Mouse (Mus musculus) heart, embryonic 10.5 days (tissue): ENCODE data around the gene Krt75. TPM values are rescaled to one million over a fixed set of nuclear protein-coding genes. Genes with fewer than 3 reads are reported as not detected.
"Not testable (repeated sequence)": the region's sequence is repeated elsewhere in the genome, so short reads cannot be mapped to it uniquely, and the experiment has no call there.

Experiments
- DNase-seq: peaks from one replicate; pipeline ENCODE4 v3.0.0-alpha.2; 2017; ENCODE audit warnings: low spot score
- H3K27ac ChIP-seq: fragments of 300-500 bp; sonication (generic); 2 replicates; pipeline ENCODE4 v1.5.1; 2016; ENCODE audit warnings: mild to moderate bottlenecking
- H3K27me3 ChIP-seq: fragments of 300-500 bp; sonication (generic); 2 replicates; pipeline ENCODE4 v1.6.1; 2016; ENCODE audit warnings: mild to moderate bottlenecking; ENCODE audit not compliant: poor library complexity, insufficient read depth, severe bottlenecking
- H3K36me3 ChIP-seq: fragments of 300-500 bp; sonication (generic); 2 replicates; pipeline ENCODE4 v1.6.1; 2016; ENCODE audit warnings: mild to moderate bottlenecking, moderate library complexity
- H3K4me1 ChIP-seq: fragments of 300-500 bp; sonication (generic); 2 replicates; pipeline ENCODE4 v1.6.1; 2016; ENCODE audit warnings: mild to moderate bottlenecking
- H3K4me3 ChIP-seq: fragments of 300-500 bp; sonication (generic); 2 replicates; pipeline ENCODE4 v1.5.1; 2016; ENCODE audit warnings: mild to moderate bottlenecking, moderate library complexity
- H3K9me3 ChIP-seq: fragments of 300-500 bp; sonication (generic); 2 replicates; pipeline ENCODE4 v1.6.1; 2016; ENCODE audit warnings: mild to moderate bottlenecking, moderate library complexity
- WGBS: fragments of 180-500 bp; shearing (Covaris S2); methylation state at CpG from one replicate; pipeline ENCODE4 v1.1.7; 2016; 5-methylcytosine and 5-hydroxymethylcytosine counted together
- microRNA-seq: library from miRNA; unstranded; fragments of <30 nt; microRNA quantifications from one replicate; pipeline ENCODE4, GENCODE M21; 2017
- polyA plus RNA-seq: library from polyadenylated mRNA; unstranded; fragments of >200 nt; fragmentation: Nextera tagmentation; extraction: Ambion mirVana; gene quantifications from 2 replicates; pipeline ENCODE4 v1.2.1, GENCODE M21; 2016

The Krt75 gene
- polyA plus RNA-seq, 1 experiment from 2014 or later = 0.10 TPM

DNA sequence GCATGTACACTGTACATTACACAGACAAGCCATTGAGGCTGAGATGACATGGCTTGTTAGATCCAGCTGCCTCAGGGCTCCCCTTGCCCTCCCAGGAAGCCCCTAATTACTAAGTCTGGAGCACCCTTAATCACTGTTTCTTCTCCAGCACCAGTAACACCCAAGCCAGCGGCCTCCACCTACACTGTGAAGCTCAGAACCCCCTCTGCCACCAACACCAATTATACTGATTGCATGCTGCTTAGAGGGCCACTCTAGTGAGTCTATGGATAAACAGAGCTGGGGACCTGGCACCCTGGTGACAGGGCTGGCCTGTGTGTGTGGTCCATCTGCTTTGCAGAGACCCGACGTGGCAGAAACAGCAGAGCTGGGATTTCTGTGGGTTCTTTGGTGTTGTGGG lies 29.2 kb downstream of the Krt75 start:
- DNase-seq = no peak
- Histone ChIP-seq H3K27ac (no peak overlapping the region), H3K9me3 (no peaks in the 10 kb centered on the region), H3K36me3 (no peaks in the 10 kb centered on the region), H3K4me1 (peaks cover 6% of the 10 kb centered on the region; the same call in 1 of the 2 replicates), H3K27me3 (peaks cover 55% of the 10 kb centered on the region), H3K4me3 (no peak overlapping the region)
- WGBS = 68% methylated on average over 3 of the region's 3 CpGs

DNA sequence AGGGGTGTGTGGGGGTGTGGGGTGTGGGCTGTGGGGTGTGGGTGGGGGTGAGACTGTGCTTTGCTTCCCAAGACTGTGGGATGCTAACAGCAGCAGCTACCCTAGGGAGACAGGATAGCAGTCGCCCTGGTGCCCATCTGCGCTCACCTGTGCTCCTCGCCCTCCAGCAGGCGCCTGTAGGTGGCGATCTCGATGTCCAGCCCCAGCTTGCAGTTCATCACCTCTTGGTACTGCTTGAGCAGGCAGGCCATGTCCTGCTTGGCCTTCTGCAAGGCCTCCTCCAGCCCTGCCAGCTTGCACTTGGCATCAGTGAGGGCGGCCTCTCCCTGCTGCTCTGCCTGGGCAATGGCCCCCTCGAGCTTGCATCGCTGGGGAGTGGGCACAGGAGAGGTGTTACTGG lies 31.2 kb downstream of the Krt75 start:
- Histone ChIP-seq H3K4me3 (no peak overlapping the region), H3K27me3 (peaks cover 44% of the 10 kb centered on the region), H3K36me3 (no peaks in the 10 kb centered on the region), H3K27ac (no peak overlapping the region), H3K9me3 (no peaks in the 10 kb centered on the region), H3K4me1 (peaks cover 11% of the 10 kb centered on the region; the same call in 1 of the 2 replicates)
- 60% methylated on average over 9 of the region's 9 CpGs for WGBS
- DNase-seq = no peak

DNA sequence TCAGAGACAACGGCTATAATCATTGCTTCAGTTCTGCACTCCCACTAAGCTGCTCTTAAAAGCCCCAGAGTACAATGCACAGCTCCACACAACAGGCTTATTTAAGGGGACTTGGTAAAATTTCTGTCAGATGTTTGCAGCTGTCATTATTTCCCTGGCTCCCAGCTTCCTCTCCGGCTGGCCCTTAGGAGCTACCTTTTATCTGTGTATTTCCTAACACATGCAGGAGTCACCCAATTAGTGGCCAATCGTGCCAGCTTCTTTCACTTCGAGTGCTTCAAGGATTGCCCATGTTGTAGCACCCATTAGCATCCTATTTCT lies 35.2 kb downstream of the Krt75 start:
- Histone ChIP-seq H3K9me3 (no peaks in the 10 kb centered on the region), H3K36me3 (no peaks in the 10 kb centered on the region), H3K4me3 (no peak overlapping the region), H3K27me3 (peaks cover 53% of the 10 kb centered on the region), H3K4me1 (peaks cover 11% of the 10 kb centered on the region; the same call in 1 of the 2 replicates), H3K27ac (no peak overlapping the region)
- no peak for DNase-seq
- 70% methylated on average over 4 of the region's 4 CpGs for WGBS

DNA sequence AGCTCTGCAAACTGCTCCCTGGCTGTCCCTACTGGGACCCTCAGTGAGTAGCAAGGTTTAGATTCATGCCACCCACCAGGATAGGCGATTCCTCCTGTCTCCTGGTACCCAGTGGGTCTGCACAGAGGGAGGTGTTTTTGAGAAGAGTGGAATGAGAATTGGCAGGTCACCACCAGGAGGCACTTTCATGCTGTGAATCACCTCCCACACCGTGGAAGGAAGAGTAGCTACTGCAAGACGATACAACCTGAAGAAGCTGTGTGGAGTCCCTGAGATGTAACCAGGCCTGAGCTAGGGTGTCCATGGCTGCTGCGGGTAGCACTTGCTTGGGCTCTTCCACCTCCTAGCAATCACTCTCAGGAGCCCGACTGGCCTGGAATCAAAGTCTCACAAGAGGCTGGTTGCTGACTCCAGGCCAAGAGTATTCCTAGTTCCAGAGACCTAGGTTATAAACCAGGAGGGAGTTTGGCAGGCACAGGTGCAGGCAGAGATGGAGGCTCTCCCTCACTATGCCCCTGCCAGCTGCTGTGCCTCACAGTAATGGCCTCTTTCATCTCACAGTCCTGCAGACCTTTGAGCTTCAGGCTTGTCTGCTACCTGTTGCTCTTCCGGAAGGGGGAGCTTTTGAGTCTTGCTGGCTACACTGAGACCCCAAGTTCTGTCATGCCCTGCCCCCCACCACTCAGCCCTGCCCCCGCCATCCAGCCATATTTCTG lies 35.7 kb downstream of the Krt75 start:
- Histone ChIP-seq H3K27ac (no peak overlapping the region), H3K4me3 (no peak overlapping the region), H3K36me3 (no peaks in the 10 kb centered on the region), H3K9me3 (no peaks in the 10 kb centered on the region), H3K27me3 (peaks cover 52% of the 10 kb centered on the region), H3K4me1 (peaks cover 11% of the 10 kb centered on the region; the same call in 1 of the 2 replicates)
- 36% methylated on average over 7 of the region's 7 CpGs for WGBS
- no peak for DNase-seq

DNA sequence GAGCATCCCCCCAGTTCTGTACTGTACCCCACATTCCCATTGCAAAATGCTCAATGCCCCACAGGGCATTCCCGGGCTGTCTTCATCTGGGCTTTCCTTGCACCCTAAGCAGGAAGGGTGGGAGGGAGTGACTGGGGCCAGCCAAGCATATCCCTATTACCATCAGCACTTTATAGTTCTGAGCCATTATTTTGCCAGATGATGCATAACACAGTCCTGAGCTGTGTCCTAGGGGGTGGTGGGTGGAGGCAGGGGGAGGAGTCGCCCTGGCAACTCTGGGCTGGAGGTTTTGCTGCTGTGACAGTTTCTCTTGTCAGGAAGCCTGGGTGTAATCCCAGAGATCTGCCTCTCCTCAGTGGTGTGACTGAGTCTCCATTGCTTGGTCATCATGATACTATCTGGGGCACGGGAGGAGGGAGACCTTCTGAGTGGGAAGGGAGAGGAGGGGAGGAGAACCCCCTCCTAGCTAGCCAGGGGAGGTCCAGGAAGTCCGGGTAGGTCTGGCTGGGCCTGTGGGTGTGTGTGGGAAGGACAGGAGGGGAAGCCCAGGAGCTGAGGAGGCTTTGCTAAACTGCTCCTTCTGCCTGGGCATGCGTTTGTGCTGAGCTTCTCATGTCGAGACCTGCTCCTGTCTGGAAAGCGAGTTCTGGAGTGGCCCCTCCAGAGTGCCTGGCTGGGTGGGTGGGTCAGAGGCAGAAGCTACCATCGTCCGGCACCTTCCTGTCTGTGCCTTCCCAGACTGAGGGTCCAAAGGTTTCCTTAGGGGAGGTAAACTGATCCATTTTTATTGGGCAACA lies 37.5 kb downstream of the Krt75 start:
- Histone ChIP-seq H3K27me3 (peaks cover 48% of the 10 kb centered on the region), H3K4me1 (peaks cover 5% of the 10 kb centered on the region; the same call in 1 of the 2 replicates), H3K27ac (no peak overlapping the region), H3K9me3 (no peaks in the 10 kb centered on the region), H3K36me3 (no peaks in the 10 kb centered on the region), H3K4me3 (no peak overlapping the region)
- WGBS = 53% methylated on average over 9 of the region's 9 CpGs
- DNase-seq = no peak

DNA sequence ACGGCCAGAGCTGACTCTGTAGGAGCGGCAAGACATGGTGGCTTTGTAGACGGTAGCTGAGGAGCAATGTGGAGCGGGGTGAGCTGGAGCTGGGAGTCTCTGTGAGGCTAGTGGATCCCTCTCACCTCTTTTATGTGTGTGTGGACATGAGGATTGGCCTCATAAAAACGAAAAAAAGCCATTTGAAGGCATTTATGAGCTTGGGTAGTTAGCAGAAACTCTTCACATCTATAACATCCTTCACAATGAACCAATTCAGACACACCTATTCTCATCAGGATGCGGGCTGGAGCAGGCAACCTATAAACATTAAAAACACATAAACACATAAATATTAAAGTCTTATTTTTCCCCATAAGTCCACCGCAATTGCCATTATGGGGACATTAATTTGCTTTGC lies 41.0 kb downstream of the Krt75 start, which contains the start of gene Krt84:
Krt84 (minus strand) TSS at position 101 of the 400 bp plus-strand sequence.
- peaks cover 50% of the 10 kb centered on the region for H3K27me3 ChIP-seq
- no peaks in the 10 kb centered on the region for H3K4me1 ChIP-seq
- H3K4me3 ChIP-seq = no peak within 1 kb of the TSS
- H3K9me3 ChIP-seq = no peaks in the 10 kb centered on the region
- no peak within 1 kb of the TSS for H3K27ac ChIP-seq
- no peaks in the 10 kb centered on the region for H3K36me3 ChIP-seq
- 82% methylated on average over 7 of the region's 7 CpGs for WGBS
- DNase-seq = no peak

DNA sequence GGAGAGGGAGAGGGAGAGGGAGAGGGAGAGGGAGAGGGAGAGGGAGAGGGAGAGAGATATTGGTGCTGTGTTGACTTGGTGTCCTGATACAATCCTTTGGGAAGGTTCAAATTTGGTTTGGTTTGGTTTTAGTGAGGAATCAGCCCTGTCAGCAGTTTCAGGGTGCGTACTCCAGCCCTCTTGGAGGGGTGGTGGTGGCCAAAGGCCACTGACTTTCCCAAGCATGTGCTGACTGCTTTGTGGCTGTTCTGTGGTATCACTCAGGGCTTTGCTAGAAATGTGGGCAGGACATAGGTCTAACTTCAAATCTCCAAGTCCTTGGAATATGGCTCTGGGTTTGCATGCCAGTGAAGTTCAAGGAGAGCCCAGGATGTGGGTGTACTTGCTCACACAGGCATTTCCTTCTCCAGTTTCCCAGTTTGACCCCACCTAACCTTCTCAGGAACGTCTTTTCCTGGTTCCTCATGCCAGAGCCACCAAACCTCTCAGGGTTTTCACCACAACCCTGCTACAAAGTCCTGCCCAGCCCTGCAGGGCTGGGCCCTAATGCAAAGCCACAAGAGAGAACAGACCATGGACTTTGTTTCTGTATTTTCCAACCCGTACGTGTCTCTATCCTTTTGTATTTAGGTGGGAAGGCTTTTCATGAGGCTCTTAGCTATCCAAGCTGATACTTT lies 51.0 kb downstream of the Krt75 start:
- Histone ChIP-seq H3K4me1 (no peaks in the 10 kb centered on the region), H3K4me3 (no peak overlapping the region), H3K9me3 (no peaks in the 10 kb centered on the region), H3K36me3 (no peaks in the 10 kb centered on the region), H3K27me3 (peaks cover 65% of the 10 kb centered on the region), H3K27ac (no peak overlapping the region)
- 69% methylated on average over 4 of the region's 4 CpGs for WGBS
- DNase-seq = no peak

DNA sequence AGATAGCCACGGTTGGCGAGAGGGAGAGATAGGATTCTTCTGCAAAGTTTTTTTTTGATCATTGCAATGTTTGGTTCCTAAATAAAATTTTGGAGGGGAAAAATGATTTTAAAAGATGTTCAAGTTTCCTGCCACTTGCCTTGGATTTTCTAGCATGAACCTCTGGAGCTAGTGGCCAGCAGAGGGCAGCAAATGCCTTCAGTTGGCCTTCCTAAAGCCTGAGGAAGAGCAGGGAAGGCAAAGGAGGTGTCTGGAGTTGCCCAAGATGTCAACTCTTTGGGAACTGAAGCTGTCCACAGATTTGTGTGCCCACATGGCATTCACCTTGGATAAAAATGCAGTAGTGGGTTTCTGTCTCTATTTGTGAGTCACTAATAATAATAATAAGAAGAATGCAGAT lies 53.9 kb downstream of the Krt75 start:
- DNase-seq = no peak
- H3K9me3 ChIP-seq = no peaks in the 10 kb centered on the region
- H3K27ac ChIP-seq = no peak overlapping the region
- no peak overlapping the region for H3K4me3 ChIP-seq
- WGBS = 13% methylated on average over 2 of the region's 2 CpGs
- no peaks in the 10 kb centered on the region for H3K4me1 ChIP-seq
- no peaks in the 10 kb centered on the region for H3K36me3 ChIP-seq
- H3K27me3 ChIP-seq = peaks cover 38% of the 10 kb centered on the region

DNA sequence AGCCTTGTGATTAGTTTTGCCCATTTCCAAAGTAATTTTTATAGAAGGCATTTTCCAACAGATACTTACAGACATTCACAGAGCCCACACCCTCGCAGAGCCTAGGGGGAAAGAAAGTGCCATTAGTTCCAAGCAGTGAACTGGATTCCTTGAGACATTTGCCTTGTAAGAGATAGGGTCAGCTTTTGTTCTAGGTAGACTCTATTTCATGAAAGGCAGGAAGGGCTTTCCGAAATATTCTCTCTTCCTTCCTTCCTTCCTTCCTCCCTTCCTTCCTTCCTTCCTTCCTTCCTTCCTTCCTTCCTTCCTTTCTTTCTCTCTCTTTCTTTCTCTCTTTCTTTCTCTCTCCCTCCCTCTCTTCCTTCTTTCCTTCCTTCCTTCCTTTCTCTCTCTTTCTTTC lies 56.5 kb downstream of the Krt75 start, which contains the start of gene Gm49425:
Gm49425 (minus strand) TSS at position 101 of the 400 bp plus-strand sequence.
- not testable (repeated sequence) for H3K4me3 ChIP-seq, H3K27ac ChIP-seq, DNase-seq, H3K36me3 ChIP-seq, H3K9me3 ChIP-seq, H3K4me1 ChIP-seq
- peaks cover 29% of the 10 kb centered on the region for H3K27me3 ChIP-seq
- WGBS = 71% methylated on average over 2 of the region's 2 CpGs

Small RNA genes lying within 50 kb of the gene (microRNA-seq; reads per million reads assigned to microRNA genes)
- not detected for gene Gm44393
- gene Gm44460 = not detected

Other genes starting within 250 kb of the Krt75 start
- gene Krt80, start 203.7 kb downstream of the Krt75 start, polyA plus RNA-seq = 0.80 and 1.7 TPM in 2 replicates
- 26.7 and 31.9 TPM in 2 replicates for gene Krt7, start 162.9 kb downstream of the Krt75 start, polyA plus RNA-seq
- not detected in 2 replicates for gene Krt87, start 135.1 kb downstream of the Krt75 start, polyA plus RNA-seq
- not detected in 2 replicates for gene Krt88, start 126.2 kb downstream of the Krt75 start, polyA plus RNA-seq
- gene Krt81, start 110.2 kb downstream of the Krt75 start, polyA plus RNA-seq = not detected in 2 replicates
- gene Krt86, start 100.4 kb downstream of the Krt75 start, polyA plus RNA-seq = not detected in 2 replicates
- not detected in 2 replicates for gene Krt83, start 82.4 kb downstream of the Krt75 start, polyA plus RNA-seq
- not detected in 2 replicates for gene Gm49425, start 56.6 kb downstream of the Krt75 start, polyA plus RNA-seq
- gene Krt84, start 41.1 kb downstream of the Krt75 start, polyA plus RNA-seq = not detected in 2 replicates
- gene Krt82, start 23.2 kb downstream of the Krt75 start, polyA plus RNA-seq = not detected in 2 replicates
- gene Krt90, start 11.0 kb downstream of the Krt75 start, polyA plus RNA-seq = 0.26 and 0.29 TPM in 2 replicates
- not detected in 2 replicates for gene Gm5414, start 54.3 kb upstream of the Krt75 start, polyA plus RNA-seq
- gene Gm5478, start 73.5 kb upstream of the Krt75 start, polyA plus RNA-seq = not detected in 2 replicates
- gene Krt6b, start 106.4 kb upstream of the Krt75 start, polyA plus RNA-seq = not detected in 2 replicates
- 0.05 TPM in 1 of 2 replicates, not detected in the other for gene Krt6a, start 120.4 kb upstream of the Krt75 start, polyA plus RNA-seq
- 0.33 and 1.4 TPM in 2 replicates for gene Krt5, start 139.0 kb upstream of the Krt75 start, polyA plus RNA-seq
- not detected in 2 replicates for gene Krt71, start 169.2 kb upstream of the Krt75 start, polyA plus RNA-seq
- gene Krt72, start 212.6 kb upstream of the Krt75 start, polyA plus RNA-seq = not detected in 2 replicates
- not detected in 2 replicates for gene Krt73, start 228.4 kb upstream of the Krt75 start, polyA plus RNA-seq
- not detected in 2 replicates for gene Krt2, start 244.3 kb upstream of the Krt75 start, polyA plus RNA-seq